Mouse (Mus musculus): ENCODE measurements around the gene Ttc34. TPM values are rescaled to one million over a fixed set of nuclear protein-coding genes. Genes with fewer than 3 reads are reported as not detected.

Gene Ttc34
- not detected in 2 replicates for polyA plus RNA-seq (2015; fragmentation: Nextera tagmentation; extraction: Ambion mirVana)

- no peaks in the 10 kb centered on the region for H3K9me3 ChIP-seq (replicated peaks)
- H3K27me3 ChIP-seq, result no peaks in the 10 kb centered on the region; the same call in 1 of the 2 replicates
- no peak within 1 kb of the TSS for H3K4me3 ChIP-seq (replicated peaks)
- no peaks in the 10 kb centered on the region for H3K4me1 ChIP-seq (replicated peaks)
- no peak within 1 kb of the TSS for H3K27ac ChIP-seq (replicated peaks)
- no peak within 1 kb of the TSS for H3K9ac ChIP-seq
- H3K4me2 ChIP-seq, result no peak within 1 kb of the TSS
- H3K36me3 ChIP-seq (replicated peaks), result no peaks in the 10 kb centered on the region
- WGBS (ENCODE audit: insufficient replicate concordance), result 39% methylated on average over 2 of the region's 2 CpGs
- no peak for ATAC-seq (ENCODE audit: insufficient read depth)
These were observed at the start of gene Ttc34 for GRCm38 (mm10) chr4:154837170-154837569. Gene Ttc34 (plus strand): TSS chr4:154837459.

GRCm38 (mm10) chr4:154787960-154788702 lies 49.1 kb upstream of the Ttc34 start:
- no peak overlapping the region for H3K27ac ChIP-seq (replicated peaks)
- WGBS (ENCODE audit: insufficient replicate concordance), result 55% methylated on average over 13 of the region's 13 CpGs
- H3K4me1 ChIP-seq (replicated peaks), result no peaks in the 10 kb centered on the region
- no peak overlapping the region for H3K9ac ChIP-seq
- H3K27me3 ChIP-seq, result peaks cover 4% of the 10 kb centered on the region
- H3K4me3 ChIP-seq (replicated peaks), result no peak overlapping the region
- ATAC-seq (ENCODE audit: insufficient read depth), result no peak
- no peaks in the 10 kb centered on the region for H3K36me3 ChIP-seq (replicated peaks)
- no peak overlapping the region for H3K4me2 ChIP-seq
- H3K9me3 ChIP-seq (replicated peaks), result no peaks in the 10 kb centered on the region

- no peaks in the 10 kb centered on the region for H3K36me3 ChIP-seq (replicated peaks)
- H3K4me1 ChIP-seq (replicated peaks), result no peaks in the 10 kb centered on the region
- H3K27ac ChIP-seq (replicated peaks), result no peak overlapping the region
- no peaks in the 10 kb centered on the region for H3K9me3 ChIP-seq (replicated peaks)
- H3K27me3 ChIP-seq, result peaks cover 4% of the 10 kb centered on the region; the same call in 1 of the 2 replicates
- H3K9ac ChIP-seq, result no peak overlapping the region
- H3K4me2 ChIP-seq, result no peak overlapping the region
- ATAC-seq (ENCODE audit: insufficient read depth), result no peak
- H3K4me3 ChIP-seq (replicated peaks), result no peak overlapping the region
- WGBS (ENCODE audit: insufficient replicate concordance), result 78% methylated on average over 7 of the region's 7 CpGs
These were observed 45.4 kb upstream of the Ttc34 start for GRCm38 (mm10) chr4:154791894-154792293.

- 62% methylated on average over 7 of the region's 7 CpGs for WGBS (ENCODE audit: insufficient replicate concordance)
- Histone ChIP-seq H3K27me3 (0 out of 2 replicates have a peak, but pooled peaks cover 3% of the 10 kb centered on the region), H3K4me2 (no peak overlapping the region), H3K9ac (no peak overlapping the region), H3K4me1 (replicated peaks) (no peaks in the 10 kb centered on the region), H3K36me3 (replicated peaks) (no peaks in the 10 kb centered on the region), H3K27ac (replicated peaks) (no peak overlapping the region), H3K4me3 (replicated peaks) (no peak overlapping the region), H3K9me3 (replicated peaks) (no peaks in the 10 kb centered on the region)
- no peak for ATAC-seq (ENCODE audit: insufficient read depth)
These were observed 43.8 kb upstream of the Ttc34 start for GRCm38 (mm10) chr4:154793499-154793898.

- WGBS (ENCODE audit: insufficient replicate concordance), result 4% methylated on average over 4 of the region's 4 CpGs
These were observed 39.4 kb upstream of the Ttc34 start for GRCm38 (mm10) chr4:154797834-154798233.

GRCm38 (mm10) chr4:154800543-154800942 lies 36.7 kb upstream of the Ttc34 start:
- no peak overlapping the region for H3K4me3 ChIP-seq (replicated peaks)
- 58% methylated on average over 5 of the region's 5 CpGs for WGBS (ENCODE audit: insufficient replicate concordance)
- no peaks in the 10 kb centered on the region for H3K9me3 ChIP-seq (replicated peaks)
- peaks cover 36% of the 10 kb centered on the region for H3K27me3 ChIP-seq
- H3K36me3 ChIP-seq (replicated peaks), result no peaks in the 10 kb centered on the region
- no peak for ATAC-seq (ENCODE audit: insufficient read depth)
- H3K9ac ChIP-seq, result no peak overlapping the region
- H3K4me2 ChIP-seq, result no peak overlapping the region
- no peak overlapping the region for H3K27ac ChIP-seq (replicated peaks)
- H3K4me1 ChIP-seq (replicated peaks), result no peaks in the 10 kb centered on the region

More at GRCm38 (mm10) chr4:154797834-154798233, 39.4 kb upstream of the Ttc34 start:
- Histone ChIP-seq H3K4me3 (replicated peaks) (no peak overlapping the region), H3K36me3 (replicated peaks) (no peaks in the 10 kb centered on the region), H3K9ac (no peak overlapping the region), H3K27me3 (peaks cover 29% of the 10 kb centered on the region), H3K4me2 (no peak overlapping the region), H3K9me3 (replicated peaks) (no peaks in the 10 kb centered on the region), H3K4me1 (replicated peaks) (no peaks in the 10 kb centered on the region), H3K27ac (replicated peaks) (no peak overlapping the region)
- ATAC-seq (ENCODE audit: insufficient read depth), result no peak

GRCm38 (mm10) chr4:154802210-154802609 lies 35.0 kb upstream of the Ttc34 start:
- Histone ChIP-seq H3K4me2 (no peak overlapping the region), H3K27ac (replicated peaks) (no peak overlapping the region), H3K4me3 (replicated peaks) (no peak overlapping the region), H3K9ac (no peak overlapping the region), H3K4me1 (replicated peaks) (no peaks in the 10 kb centered on the region), H3K9me3 (replicated peaks) (no peaks in the 10 kb centered on the region), H3K36me3 (replicated peaks) (no peaks in the 10 kb centered on the region), H3K27me3 (peaks cover 42% of the 10 kb centered on the region)
- no peak for ATAC-seq (ENCODE audit: insufficient read depth)
- 3% methylated on average over 26 of the region's 26 CpGs for WGBS (ENCODE audit: insufficient replicate concordance)

- ATAC-seq (ENCODE audit: insufficient read depth), result no peak
- Histone ChIP-seq H3K4me2 (no peak overlapping the region), H3K4me1 (replicated peaks) (no peaks in the 10 kb centered on the region), H3K9me3 (replicated peaks) (no peaks in the 10 kb centered on the region), H3K4me3 (replicated peaks) (no peak overlapping the region), H3K9ac (no peak overlapping the region), H3K36me3 (replicated peaks) (no peaks in the 10 kb centered on the region), H3K27ac (replicated peaks) (no peak overlapping the region), H3K27me3 (no peaks in the 10 kb centered on the region; the same call in 1 of the 2 replicates)
- WGBS (ENCODE audit: insufficient replicate concordance), result 27% methylated on average over 6 of the region's 6 CpGs
These were observed 11.6 kb upstream of the Ttc34 start for GRCm38 (mm10) chr4:154825662-154826061.

- ATAC-seq (ENCODE audit: insufficient read depth), result no peak
- 41% methylated on average over 7 of the region's 7 CpGs for WGBS (ENCODE audit: insufficient replicate concordance)
These were observed 11.0 kb upstream of the Ttc34 start for GRCm38 (mm10) chr4:154826224-154826623.

GRCm38 (mm10) chr4:154827181-154827580 lies 10.1 kb upstream of the Ttc34 start:
- Histone ChIP-seq H3K27me3 (no peaks in the 10 kb centered on the region), H3K9me3 (replicated peaks) (no peaks in the 10 kb centered on the region), H3K9ac (no peak overlapping the region), H3K27ac (replicated peaks) (no peak overlapping the region), H3K4me1 (replicated peaks) (no peaks in the 10 kb centered on the region), H3K36me3 (replicated peaks) (no peaks in the 10 kb centered on the region), H3K4me3 (replicated peaks) (no peak overlapping the region), H3K4me2 (no peak overlapping the region)
- WGBS (ENCODE audit: insufficient replicate concordance), result 72% methylated on average over 7 of the region's 7 CpGs
- no peak for ATAC-seq (ENCODE audit: insufficient read depth)

More at GRCm38 (mm10) chr4:154826224-154826623, 11.0 kb upstream of the Ttc34 start:
- no peak overlapping the region for H3K27ac ChIP-seq (replicated peaks)
- H3K27me3 ChIP-seq, result no peaks in the 10 kb centered on the region
- no peaks in the 10 kb centered on the region for H3K36me3 ChIP-seq (replicated peaks)
- no peaks in the 10 kb centered on the region for H3K9me3 ChIP-seq (replicated peaks)
- no peak overlapping the region for H3K9ac ChIP-seq
- no peak overlapping the region for H3K4me3 ChIP-seq (replicated peaks)
- H3K4me1 ChIP-seq (replicated peaks), result no peaks in the 10 kb centered on the region
- no peak overlapping the region for H3K4me2 ChIP-seq

- ATAC-seq (ENCODE audit: insufficient read depth), result no peak
- Histone ChIP-seq H3K4me1 (replicated peaks) (no peaks in the 10 kb centered on the region), H3K9ac (no peak overlapping the region), H3K27me3 (no peaks in the 10 kb centered on the region), H3K4me3 (replicated peaks) (no peak overlapping the region), H3K4me2 (no peak overlapping the region), H3K36me3 (replicated peaks) (no peaks in the 10 kb centered on the region), H3K9me3 (replicated peaks) (no peaks in the 10 kb centered on the region), H3K27ac (replicated peaks) (no peak overlapping the region)
- WGBS (ENCODE audit: insufficient replicate concordance), result 41% methylated on average over 10 of the region's 10 CpGs
These were observed 9.2 kb upstream of the Ttc34 start for GRCm38 (mm10) chr4:154827861-154828610.
